Mouse (Mus musculus): ENCODE data around the gene Nek5. TPM values are rescaled to one million over a fixed set of nuclear protein-coding genes. Genes with fewer than 3 reads are reported as not detected.

The Nek5 gene
- total RNA-seq, 2 experiments from 2014 or later: not detected

GRCm38 (mm10) chr8:22030990-22031389 is 93.9 kb downstream of the Nek5 start:
- ATAC-seq (replicated peaks; ENCODE audit: poor library complexity, severe bottlenecking): no peak

GRCm38 (mm10) chr8:22028973-22029372 is 95.9 kb downstream of the Nek5 start:
- peak; percentile 52 for ATAC-seq (replicated peaks; ENCODE audit: poor library complexity, severe bottlenecking)

GRCm38 (mm10) chr8:22025241-22025640 is 99.6 kb downstream of the Nek5 start:
- ATAC-seq (replicated peaks; ENCODE audit: poor library complexity, severe bottlenecking): no peak

Other genes starting within 250 kb of the Nek5 start
- gene Defb9, start 239.6 kb downstream of the Nek5 start, total RNA-seq (2014; fragmentation: Nextera tagmentation): not detected in 2 replicates
- not detected in 2 replicates for gene Defb9, start 239.6 kb downstream of the Nek5 start, total RNA-seq (2017)
- gene Defb11, start 218.6 kb downstream of the Nek5 start, total RNA-seq (2014; fragmentation: Nextera tagmentation): not detected in 2 replicates
- not detected in 2 replicates for gene Defb11, start 218.6 kb downstream of the Nek5 start, total RNA-seq (2017)
- gene Defb15, start 192.3 kb downstream of the Nek5 start, total RNA-seq (2014; fragmentation: Nextera tagmentation): not detected in 2 replicates
- not detected in 2 replicates for gene Defb15, start 192.3 kb downstream of the Nek5 start, total RNA-seq (2017)
- gene Defb35, start 186.7 kb downstream of the Nek5 start, total RNA-seq (2014; fragmentation: Nextera tagmentation): not detected in 2 replicates
- not detected in 2 replicates for gene Defb35, start 186.7 kb downstream of the Nek5 start, total RNA-seq (2017)
- gene Defb13, start 178.3 kb downstream of the Nek5 start, total RNA-seq (2014; fragmentation: Nextera tagmentation): not detected in 2 replicates
- not detected in 2 replicates for gene Defb13, start 178.3 kb downstream of the Nek5 start, total RNA-seq (2017)
- gene Fam90a1a, start 166.3 kb downstream of the Nek5 start, total RNA-seq (2014; fragmentation: Nextera tagmentation): not detected in 2 replicates
- gene Fam90a1a, start 166.3 kb downstream of the Nek5 start, total RNA-seq (2017): not detected in 2 replicates
- gene Ccdc70, start 155.3 kb downstream of the Nek5 start, total RNA-seq (2014; fragmentation: Nextera tagmentation): not detected in 2 replicates
- gene Ccdc70, start 155.3 kb downstream of the Nek5 start, total RNA-seq (2017): not detected in 2 replicates
- gene Atp7b, start 64.7 kb downstream of the Nek5 start, total RNA-seq (2014; fragmentation: Nextera tagmentation): 0.32 and 0.53 TPM in 2 replicates
- 0.22 and 0.31 TPM in 2 replicates for gene Atp7b, start 64.7 kb downstream of the Nek5 start, total RNA-seq (2017)
- 9.6 and 11.4 TPM in 2 replicates for gene Alg11, start 64.3 kb downstream of the Nek5 start, total RNA-seq (2014; fragmentation: Nextera tagmentation)
- 13.5 and 19.4 TPM in 2 replicates for gene Alg11, start 64.3 kb downstream of the Nek5 start, total RNA-seq (2017)
- 1.1 and 1.9 TPM in 2 replicates for gene Nek3, start 41.4 kb upstream of the Nek5 start, total RNA-seq (2014; fragmentation: Nextera tagmentation)
- 3.1 and 7.2 TPM in 2 replicates for gene Nek3, start 41.4 kb upstream of the Nek5 start, total RNA-seq (2017)
- gene Ckap2, start 60.8 kb upstream of the Nek5 start, total RNA-seq (2014; fragmentation: Nextera tagmentation): 35.7 and 43.3 TPM in 2 replicates
- 32.7 and 39.6 TPM in 2 replicates for gene Ckap2, start 60.8 kb upstream of the Nek5 start, total RNA-seq (2017)
- gene Vps36, start 67.8 kb upstream of the Nek5 start, total RNA-seq (2014; fragmentation: Nextera tagmentation): 30.2 and 45.5 TPM in 2 replicates
- gene Vps36, start 67.8 kb upstream of the Nek5 start, total RNA-seq (2017): 44.6 and 50.3 TPM in 2 replicates
- gene Thsd1, start 102.3 kb upstream of the Nek5 start, total RNA-seq (2014; fragmentation: Nextera tagmentation): 1.1 and 1.8 TPM in 2 replicates
- gene Thsd1, start 102.3 kb upstream of the Nek5 start, total RNA-seq (2017): 0.86 and 1.3 TPM in 2 replicates
- gene Tpte, start 158.4 kb upstream of the Nek5 start, total RNA-seq (2014; fragmentation: Nextera tagmentation): not detected in 2 replicates
- not detected in 2 replicates for gene Tpte, start 158.4 kb upstream of the Nek5 start, total RNA-seq (2017)

All from granulocyte monocyte progenitor cell, adult 5-6 weeks (primary cell).